Mouse (Mus musculus) CH12.LX (cell line): ENCODE measurements around the gene Muc13. TPM values are rescaled to one million over a fixed set of nuclear protein-coding genes. Genes with fewer than 3 reads are reported as not detected.

Experiments
- DNase-seq: peaks from one replicate; pipeline ENCODE4 v3.0.0-alpha.2; 2013; ENCODE audit errors: extremely low read depth
- H3K27ac ChIP-seq: 2 replicates; pipeline ENCODE4 v1.5.1; 2012; ENCODE audit warnings: low read depth, mild to moderate bottlenecking, control low read depth, moderate library complexity; ENCODE audit not compliant: insufficient read depth
- H3K27me3 ChIP-seq: replicated peaks from 2 replicates; pipeline ENCODE3; 2012; ENCODE audit warnings: inconsistent platforms
- H3K36me3 ChIP-seq, 2 experiments: replicated peaks in 1 of 2; 2 replicates each; pipeline versions ENCODE3 to v1.6.1; 2012; ENCODE audit warnings: inconsistent platforms in 1 of 2, low read length in 1 of 2, mild to moderate bottlenecking in 1 of 2, mixed read lengths in 1 of 2, moderate library complexity in 1 of 2; ENCODE audit not compliant: control insufficient read depth in 1 of 2, insufficient read depth in 1 of 2
- H3K4me1 ChIP-seq, 2 experiments: 2 replicates each; pipeline ENCODE4 v1.6.1; 2012; ENCODE audit warnings: inconsistent platforms in 1 of 2, moderate library complexity in 1 of 2; ENCODE audit not compliant: insufficient read depth in 2 of 2, control insufficient read depth in 1 of 2
- H3K4me2 ChIP-seq: 2 replicates; pipeline ENCODE4 v1.6.1; 2012; ENCODE audit warnings: low read depth, mild to moderate bottlenecking, control low read depth; ENCODE audit not compliant: poor library complexity, insufficient read depth, severe bottlenecking
- H3K4me3 ChIP-seq, 3 experiments: fragments of 150-350 bp in 1 of 3; sonication (generic) in 1 of 3; replicated peaks in 1 of 3; 2 replicates each; pipeline versions ENCODE3 to v1.5.1; 2011 to 2012; ENCODE audit warnings: low read depth in 2 of 3, low read length in 2 of 3, mild to moderate bottlenecking in 2 of 3, moderate library complexity in 2 of 3, control low read depth in 1 of 3, improper control_type of control experiment in 1 of 3, inconsistent platforms in 1 of 3, mixed read lengths in 1 of 3; ENCODE audit not compliant: poor library complexity in 1 of 3
- H3K79me2 ChIP-seq: replicated peaks from 2 replicates; pipeline ENCODE4 v1.6.1; 2012; ENCODE audit warnings: mild to moderate bottlenecking, moderate library complexity; ENCODE audit not compliant: control insufficient read depth, poor library complexity, insufficient read depth, severe bottlenecking; ENCODE audit errors: extremely low read depth
- H3K9ac ChIP-seq: 2 replicates; pipeline ENCODE4 v1.6.1; 2012; ENCODE audit warnings: low read depth, mild to moderate bottlenecking, control low read depth, moderate library complexity; ENCODE audit not compliant: insufficient read depth
- H3K9me3 ChIP-seq: replicated peaks from 2 replicates; pipeline ENCODE3; 2012; ENCODE audit warnings: low read length, inconsistent platforms, mixed read lengths
- E2F4 ChIP-seq: IDR thresholded peaks from 2 replicates; pipeline ENCODE4 v1.6.1; 2011; ENCODE audit warnings: low read depth, low read length, improper control_type of control experiment; ENCODE audit not compliant: insufficient replicate concordance
- ELF1 ChIP-seq: IDR thresholded peaks from 2 replicates; pipeline ENCODE4 v1.6.1; 2014; ENCODE audit warnings: low read depth, mild to moderate bottlenecking, inconsistent platforms, low read length, improper control_type of control experiment
- ETS1 ChIP-seq: conservative IDR thresholded peaks from 2 replicates; pipeline ENCODE4 v1.6.1; 2012; ENCODE audit warnings: low read depth, mild to moderate bottlenecking, inconsistent platforms, low read length, improper control_type of control experiment, moderate library complexity
- IRF4 ChIP-seq: IDR thresholded peaks from 2 replicates; pipeline ENCODE4 v1.6.1; 2014; ENCODE audit warnings: low read depth, mild to moderate bottlenecking, inconsistent platforms, low read length, improper control_type of control experiment
- JUN ChIP-seq: IDR thresholded peaks from 2 replicates; pipeline ENCODE4 v1.6.1; 2011; ENCODE audit warnings: low read depth, mild to moderate bottlenecking, low read length, improper control_type of control experiment, moderate library complexity; ENCODE audit not compliant: insufficient read depth
- JUND ChIP-seq: conservative IDR thresholded peaks from 2 replicates; pipeline ENCODE4 v1.6.1; 2011; ENCODE audit warnings: low read depth, low read length, improper control_type of control experiment
- KAT2A ChIP-seq: IDR thresholded peaks from 2 replicates; pipeline ENCODE4 v1.6.1; 2012; ENCODE audit warnings: low read length, improper control_type of control experiment, inconsistent platforms; ENCODE audit not compliant: insufficient replicate concordance
- MAZ ChIP-seq: IDR thresholded peaks from 2 replicates; pipeline ENCODE4 v1.6.1; 2012; ENCODE audit warnings: low read depth, mild to moderate bottlenecking, inconsistent platforms, low read length, improper control_type of control experiment, moderate library complexity
- MXI1 ChIP-seq: IDR thresholded peaks from 2 replicates; pipeline ENCODE4 v1.6.1; 2011; ENCODE audit warnings: mild to moderate bottlenecking, low read depth, low read length, improper control_type of control experiment
- PAX5 ChIP-seq: IDR thresholded peaks from 2 replicates; pipeline ENCODE4 v1.6.1; 2012; ENCODE audit warnings: low read length, inconsistent platforms, mixed read lengths
- RAD21 ChIP-seq: IDR thresholded peaks from 2 replicates; pipeline ENCODE4 v1.6.1; 2011; ENCODE audit warnings: low read depth, mild to moderate bottlenecking, low read length, improper control_type of control experiment, moderate library complexity
- SIN3A ChIP-seq: IDR thresholded peaks from 2 replicates; pipeline ENCODE4 v1.6.1; 2012; ENCODE audit warnings: low read length, improper control_type of control experiment, inconsistent platforms
- UBTF ChIP-seq: IDR thresholded peaks from 2 replicates; pipeline ENCODE4 v1.6.1; 2012; ENCODE audit warnings: low read depth, mild to moderate bottlenecking, inconsistent platforms, low read length, improper control_type of control experiment, moderate library complexity
- ZC3H11A ChIP-seq: IDR thresholded peaks from 2 replicates; pipeline ENCODE4 v1.6.1; 2012; ENCODE audit warnings: low read depth, mild to moderate bottlenecking, inconsistent platforms, low read length, improper control_type of control experiment
- dilution Hi-C: fragments of 300-500 bp; cut with MboI; formaldehyde crosslinking; loops from 2 replicates; pipeline ENCODE4 v1.14.3; 2020; ENCODE audit warnings: low sequenced_read_pairs; ENCODE audit not compliant: extremely low pct_unique_long_range_greater_than_20kb, extremely low pct_ligation_motif_present
- in situ Hi-C: fragments of 300-500 bp; cut with MboI; formaldehyde crosslinking; loops from 3 replicates; pipeline ENCODE4 v1.14.3; 2019; ENCODE audit warnings: low sequenced_read_pairs, low pct_ligation_motif_present, low pct_unique_long_range_greater_than_20kb, mixed read lengths
- polyA plus RNA-seq: library from polyadenylated mRNA; unstranded; fragments of >175 nt; gene quantifications from 2 replicates; pipeline ENCODE4 v1.2.1, GENCODE M21; 2012; ENCODE audit warnings: low read depth; ENCODE audit not compliant: insufficient read length
- total RNA-seq, 2 experiments: library from RNA; depleted of rRNA; stranded (reverse); fragments of 300-350 nt in 1 of 2; fragments of >200 nt in 1 of 2; gene quantifications; 2 replicates each; pipeline ENCODE4 v1.2.3; 2012 to 2014

Gene Muc13
- total and polyA plus RNA-seq, 3 experiments = not detected

GRCm38 (mm10) chr16:33837191-33837590 is 43.4 kb downstream of the Muc13 start:
- peaks cover 4 to 7% of the 10 kb centered on the region in 2 experiments; a peak in 3 of 4 replicates for H3K4me1 ChIP-seq
- H3K27ac ChIP-seq = no peak overlapping the region
- TF ChIP-seq ELF1 (0 out of 2 replicates have a peak, but pooled peaks have one; percentile 12), SIN3A (no peak)
- no peaks in the 10 kb centered on the region for H3K9me3 ChIP-seq
- no peak overlapping the region for H3K9ac ChIP-seq
- H3K36me3 ChIP-seq = no peaks in the 10 kb centered on the region
- peaks cover 5% of the 10 kb centered on the region for H3K27me3 ChIP-seq
- no peak overlapping the region for H3K4me2 ChIP-seq
- H3K79me2 ChIP-seq = no peaks in the 10 kb centered on the region
- dilution Hi-C loops = no loop called here
- in situ Hi-C loops = no loop called here
- DNase-seq = no peak
- no peak overlapping the region for H3K4me3 ChIP-seq

GRCm38 (mm10) chr16:33840616-33841015 is 46.8 kb downstream of the Muc13 start:
- peaks cover 0 to 4% of the 10 kb centered on the region in 2 experiments; a peak in 1 of 4 replicates for H3K4me1 ChIP-seq
- H3K36me3 ChIP-seq = no peaks in the 10 kb centered on the region
- H3K9me3 ChIP-seq = no peaks in the 10 kb centered on the region
- H3K79me2 ChIP-seq = no peaks in the 10 kb centered on the region
- in situ Hi-C loops = no loop called here
- no peak overlapping the region for H3K9ac ChIP-seq
- DNase-seq = no peak
- no peak overlapping the region for H3K27ac ChIP-seq
- no peak for TF ChIP-seq E2F4
- TF ChIP-seq, all 38 proteins: peak for 0
- dilution Hi-C loops = no loop called here
- H3K27me3 ChIP-seq = peaks cover 2% of the 10 kb centered on the region
- no peak overlapping the region for H3K4me3 ChIP-seq
- H3K4me2 ChIP-seq = no peak overlapping the region

GRCm38 (mm10) chr16:33842081-33842880 is 48.4 kb downstream of the Muc13 start:
- in situ Hi-C loops = no loop called here
- H3K27me3 ChIP-seq = peaks cover 2% of the 10 kb centered on the region
- no peaks in the 10 kb centered on the region for H3K9me3 ChIP-seq
- TF ChIP-seq RAD21 (no peak), ZC3H11A (no peak), PAX5 (no peak), JUN (no peak), JUND (no peak), KAT2A (no peak), IRF4 (no peak), UBTF (no peak), MAZ (no peak), ETS1 (no peak), MXI1 (no peak)
- TF ChIP-seq, all 38 proteins: peak for 0
- dilution Hi-C loops = no loop called here
- Histone ChIP-seq H3K4me3 (no peak overlapping the region), H3K4me1 (peaks cover 0 to 3% of the 10 kb centered on the region in 2 experiments; a peak in 1 of 4 replicates), H3K79me2 (no peaks in the 10 kb centered on the region), H3K9ac (no peak overlapping the region), H3K27ac (no peak overlapping the region), H3K36me3 (no peaks in the 10 kb centered on the region), H3K4me2 (no peak overlapping the region)
- DNase-seq = no peak
